Mouse (Mus musculus): ENCODE measurements at regions not wholly inside any gene's neighbourhood (a gene's known extent, or its start where the extent isn't known, plus 50 kb on each side); places are given as distances from the start of the nearest gene placed in this dataset.

DNA sequence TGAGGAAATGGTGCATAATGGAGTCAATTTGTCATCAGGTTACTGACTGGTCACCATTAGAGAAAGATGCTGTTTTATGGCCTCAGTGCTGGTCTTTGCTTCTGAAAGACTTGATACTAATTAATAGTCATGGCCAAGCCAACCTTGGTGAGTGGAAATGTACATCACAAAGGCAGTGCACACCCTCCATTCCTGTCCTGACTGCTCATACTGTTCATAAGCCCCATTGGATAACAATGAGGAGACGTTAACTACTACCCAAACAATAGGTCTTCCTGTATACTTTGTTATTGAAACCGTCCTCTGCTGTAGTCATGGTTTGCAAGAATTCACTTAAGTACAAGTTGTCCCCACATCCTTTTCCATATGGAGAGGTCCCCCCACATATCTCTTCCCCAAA is 605.8 kb upstream of the Slc35b3 start:
- no peak for TF ChIP-seq RCOR1 (IDR thresholded peaks at IDR 0.05; ENCODE audit: low read depth, low read length)
- no peak for TF ChIP-seq MAFK (IDR thresholded peaks at IDR 0.05; ENCODE audit: borderline replicate concordance, low read depth, low read length)
- no peak for TF ChIP-seq SMC3 (IDR thresholded peaks at IDR 0.05; ENCODE audit: low read depth, low read length)
- no peak for TF ChIP-seq POLR2A (IDR thresholded peaks at IDR 0.05; ENCODE audit: control insufficient read depth in 1 of 2, insufficient read depth in 1 of 2, low read depth in 1 of 2, low read length in 2 of 2, poor library complexity in 1 of 2)
- TF ChIP-seq E2F4 (IDR thresholded peaks at IDR 0.05; ENCODE audit: borderline replicate concordance, low read depth, low read length), result no peak
- Histone ChIP-seq H3K27me3 (ENCODE audit: control insufficient read depth in 1 of 2, insufficient read depth in 2 of 2, low read length in 2 of 2) (no peaks in the 10 kb centered on the region), H3K9ac (ENCODE audit: control insufficient read depth, low read depth, low read length, poor library complexity, severe bottlenecking) (no peak overlapping the region)

DNA sequence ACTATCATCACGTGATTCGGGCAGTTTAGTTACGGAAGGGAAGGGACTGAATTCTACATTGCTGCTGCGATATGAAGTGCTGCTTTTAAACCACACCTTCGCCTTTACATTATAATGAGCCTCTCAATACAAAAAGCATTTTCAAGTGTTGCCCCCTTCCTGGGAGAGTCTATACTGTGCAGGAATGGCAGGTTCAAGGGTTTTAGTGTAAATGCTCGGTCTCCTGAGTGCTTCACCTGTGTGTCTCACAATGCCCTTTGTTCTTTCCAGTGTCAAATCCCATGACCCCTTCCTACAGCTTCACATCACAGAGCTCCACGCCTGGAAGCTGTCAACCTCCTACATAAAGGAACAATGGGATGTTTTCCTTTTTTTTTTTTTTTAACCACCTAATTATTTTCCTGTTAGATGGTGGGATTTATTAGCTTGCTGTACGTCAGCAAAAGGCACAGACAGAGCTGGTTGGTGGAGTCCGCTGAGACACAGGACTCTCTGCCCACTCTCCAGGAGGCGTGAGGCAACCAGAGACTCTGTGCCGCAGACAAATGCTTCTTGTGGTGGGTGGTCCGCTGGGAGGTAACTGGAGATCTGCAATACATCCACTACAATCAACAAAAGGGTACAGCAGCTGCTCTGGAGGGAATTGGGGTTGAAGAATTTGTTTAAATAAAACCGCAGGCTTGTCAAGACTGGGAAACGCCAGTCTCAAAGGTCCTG is 577.2 kb upstream of the Slc35b3 start:
- Histone ChIP-seq H3K27ac (ENCODE audit: control insufficient read depth, low read depth, low read length) (no peak overlapping the region), H3K79me2 (ENCODE audit: control insufficient read depth, insufficient read depth, low read length, poor library complexity) (no peaks in the 10 kb centered on the region), H3K27me3 (ENCODE audit: control insufficient read depth in 1 of 2, insufficient read depth in 2 of 2, low read length in 2 of 2) (no peaks in the 10 kb centered on the region), H3K9ac (ENCODE audit: control insufficient read depth, low read depth, low read length, poor library complexity, severe bottlenecking) (no peak overlapping the region), H3K4me3 (ENCODE audit: control insufficient read depth in 1 of 2, insufficient read depth in 1 of 2, low read depth in 2 of 2, low read length in 2 of 2) (no peak overlapping the region), H3K4me1 (ENCODE audit: control insufficient read depth in 1 of 2, insufficient read depth in 2 of 2, low read length in 2 of 2) (no peaks in the 10 kb centered on the region), H3K9me3 (replicated peaks; ENCODE audit: insufficient read depth, low read length) (no peaks in the 10 kb centered on the region), H3K36me3 (ENCODE audit: control insufficient read depth in 1 of 2, insufficient read depth in 2 of 2, low read length in 2 of 2) (no peaks in the 10 kb centered on the region)
- no peak for DNase-seq (ENCODE audit: low read depth, low spot score)
- TF ChIP-seq ELF1 (IDR thresholded peaks at IDR 0.05; ENCODE audit: low read depth, low read length) (no peak), SIN3A (IDR thresholded peaks at IDR 0.05; ENCODE audit: low read length) (no peak), TCF12 (IDR thresholded peaks at IDR 0.05; ENCODE audit: low read depth, low read length) (no peak), MYB (IDR thresholded peaks at IDR 0.05; ENCODE audit: low read depth, low read length) (no peak), RAD21 (IDR thresholded peaks at IDR 0.05; ENCODE audit: low read depth, low read length) (no peak), USF2 (IDR thresholded peaks at IDR 0.05; ENCODE audit: borderline replicate concordance in 1 of 2, insufficient read depth in 1 of 2, low read depth in 1 of 2, low read length in 2 of 2) (no peak), CHD1 (IDR thresholded peaks at IDR 0.05; ENCODE audit: low read depth, low read length) (no peak), ETS1 (IDR thresholded peaks at IDR 0.05; ENCODE audit: low read depth, low read length) (no peak), EP300 (IDR thresholded peaks at IDR 0.05; ENCODE audit: low read depth in 1 of 2, low read length in 2 of 2) (no peak), KAT2A (conservative IDR thresholded peaks at IDR 0.05; ENCODE audit: low read depth, low read length) (no peak), ZKSCAN1 (IDR thresholded peaks at IDR 0.05; ENCODE audit: low read depth, low read length) (no peak)

More for the DNA sequence above, 605.8 kb upstream of the Slc35b3 start:
- H3K4me1 ChIP-seq (ENCODE audit: control insufficient read depth in 1 of 2, insufficient read depth in 2 of 2, low read length in 2 of 2), result no peaks in the 10 kb centered on the region
- no peaks in the 10 kb centered on the region for H3K79me2 ChIP-seq (ENCODE audit: control insufficient read depth, insufficient read depth, low read length, poor library complexity)
- no peak for DNase-seq (ENCODE audit: low read depth, low spot score)
- no peak overlapping the region for H3K4me3 ChIP-seq (ENCODE audit: control insufficient read depth in 1 of 2, insufficient read depth in 1 of 2, low read depth in 2 of 2, low read length in 2 of 2)
- H3K36me3 ChIP-seq (ENCODE audit: control insufficient read depth in 1 of 2, insufficient read depth in 2 of 2, low read length in 2 of 2), result no peaks in the 10 kb centered on the region
- no peaks in the 10 kb centered on the region for H3K9me3 ChIP-seq (replicated peaks; ENCODE audit: insufficient read depth, low read length)
- no peak overlapping the region for H3K27ac ChIP-seq (ENCODE audit: control insufficient read depth, low read depth, low read length)
